Mouse (Mus musculus): ENCODE measurements around the gene Svs4. TPM values are rescaled to one million over a fixed set of nuclear protein-coding genes. Genes with fewer than 3 reads are reported as not detected.
A peak's percentile ranks its signal among the peaks of the same experiment; 100 is the strongest.
"Not testable (repeated sequence)": the region's sequence is repeated elsewhere in the genome, so short reads cannot be mapped to it uniquely, and the experiment has no call there.

The Svs4 gene
- polyA plus RNA-seq (2012; rRNA removed), result not detected in 2 replicates

- no peak for DNase-seq (ENCODE audit: extremely low spot score in 1 of 2, low spot score in 1 of 2)
Measured at GRCm38 (mm10) chr2:164278359-164278758, at the start of gene Svs4. Gene Svs4 (minus strand): TSS chr2:164278459.

GRCm38 (mm10) chr2:164320983-164321382 is 42.7 kb upstream of the Svs4 start:
- DNase-seq (ENCODE audit: extremely low spot score in 1 of 2, low spot score in 1 of 2), result no peak

- DNase-seq (ENCODE audit: extremely low spot score in 1 of 2, low spot score in 1 of 2), result not testable (repeated sequence)
Measured at GRCm38 (mm10) chr2:164316451-164316850, 38.2 kb upstream of the Svs4 start, which contains the start of gene Svs6. Gene Svs6 (plus strand): TSS chr2:164316751.

DNA sequence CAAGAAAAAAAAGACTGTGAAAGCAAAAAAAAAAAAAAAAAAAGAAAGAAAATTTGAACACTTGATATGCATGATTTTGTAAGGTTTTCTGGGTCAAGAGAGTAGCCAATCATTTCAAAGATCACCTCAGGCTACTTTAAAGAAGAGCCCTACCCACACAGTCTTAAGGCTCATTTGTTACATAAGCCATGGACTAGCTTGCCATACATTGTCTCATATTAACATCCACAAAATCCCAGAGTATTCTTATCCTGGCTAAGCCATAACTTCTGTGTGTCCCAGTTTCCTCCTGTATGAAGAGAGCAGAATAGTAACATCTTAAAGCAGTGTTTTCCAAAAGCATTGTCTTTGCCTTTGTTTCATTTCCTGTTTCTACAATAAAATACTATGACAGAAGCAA is 37.2 kb upstream of the Svs4 start:
- not testable (repeated sequence) for DNase-seq (ENCODE audit: extremely low spot score in 1 of 2, low spot score in 1 of 2)

- peak; percentile 10 to 33 for DNase-seq (ENCODE audit: extremely low spot score in 1 of 2, low spot score in 1 of 2)
Measured at GRCm38 (mm10) chr2:164312599-164312998, 34.3 kb upstream of the Svs4 start.

GRCm38 (mm10) chr2:164288968-164289367 is 10.7 kb upstream of the Svs4 start, which contains the start of gene Svs3a:
Gene Svs3a (plus strand): TSS chr2:164289268.
- DNase-seq (ENCODE audit: extremely low spot score in 1 of 2, low spot score in 1 of 2), result not testable (repeated sequence)

DNA sequence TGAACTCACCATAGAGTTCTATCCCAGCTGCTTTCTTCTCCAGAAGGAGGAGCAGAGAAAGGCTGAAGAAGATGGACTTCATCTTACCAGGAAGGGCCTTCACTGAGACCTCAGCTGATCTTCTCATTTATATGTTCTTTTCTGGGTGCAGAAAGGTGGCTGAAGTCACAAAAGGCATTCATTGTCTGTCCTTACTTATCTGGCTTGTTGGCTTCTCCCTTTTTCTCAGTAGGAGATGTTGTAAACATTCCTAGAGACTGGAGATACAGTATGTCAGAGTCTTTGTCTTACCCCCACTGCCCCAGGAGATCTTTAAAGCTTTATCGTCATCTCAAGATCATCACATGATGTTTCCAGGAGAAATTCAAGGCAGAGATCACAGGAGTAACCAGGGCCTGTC is 21.7 kb downstream of the Svs4 start, which contains the start of gene Svs3b:
Svs3b (minus strand) TSS at position 101 of the 400 bp plus-strand sequence.
- not testable (repeated sequence) for DNase-seq (ENCODE audit: extremely low spot score in 1 of 2, low spot score in 1 of 2)

DNA sequence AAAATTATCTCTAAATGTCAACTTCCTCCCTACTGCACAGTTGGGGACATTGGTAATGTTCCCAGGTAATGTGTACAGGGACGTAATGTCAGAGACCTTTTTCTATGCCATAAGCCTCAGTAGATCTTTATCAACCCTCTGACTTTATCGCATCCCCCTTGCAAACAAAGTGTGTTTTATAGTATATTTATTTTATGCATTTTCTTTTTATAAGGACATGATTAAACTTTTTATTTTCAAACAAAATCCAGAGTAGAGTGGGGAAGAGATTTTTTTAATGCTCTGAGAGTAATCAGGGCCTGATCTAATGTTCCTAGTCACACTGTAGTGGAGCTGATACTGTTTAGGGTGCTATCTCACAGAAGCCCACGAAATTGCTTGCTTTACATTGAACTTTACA is 39.9 kb downstream of the Svs4 start, which contains the start of gene Svs2:
Svs2 (minus strand) TSS at position 101 of the 400 bp plus-strand sequence.
- DNase-seq (ENCODE audit: extremely low spot score in 1 of 2, low spot score in 1 of 2), result no peak

- DNase-seq (ENCODE audit: extremely low spot score in 1 of 2, low spot score in 1 of 2), result no peak
Measured at GRCm38 (mm10) chr2:164232671-164233070, 45.6 kb downstream of the Svs4 start.

DNA sequence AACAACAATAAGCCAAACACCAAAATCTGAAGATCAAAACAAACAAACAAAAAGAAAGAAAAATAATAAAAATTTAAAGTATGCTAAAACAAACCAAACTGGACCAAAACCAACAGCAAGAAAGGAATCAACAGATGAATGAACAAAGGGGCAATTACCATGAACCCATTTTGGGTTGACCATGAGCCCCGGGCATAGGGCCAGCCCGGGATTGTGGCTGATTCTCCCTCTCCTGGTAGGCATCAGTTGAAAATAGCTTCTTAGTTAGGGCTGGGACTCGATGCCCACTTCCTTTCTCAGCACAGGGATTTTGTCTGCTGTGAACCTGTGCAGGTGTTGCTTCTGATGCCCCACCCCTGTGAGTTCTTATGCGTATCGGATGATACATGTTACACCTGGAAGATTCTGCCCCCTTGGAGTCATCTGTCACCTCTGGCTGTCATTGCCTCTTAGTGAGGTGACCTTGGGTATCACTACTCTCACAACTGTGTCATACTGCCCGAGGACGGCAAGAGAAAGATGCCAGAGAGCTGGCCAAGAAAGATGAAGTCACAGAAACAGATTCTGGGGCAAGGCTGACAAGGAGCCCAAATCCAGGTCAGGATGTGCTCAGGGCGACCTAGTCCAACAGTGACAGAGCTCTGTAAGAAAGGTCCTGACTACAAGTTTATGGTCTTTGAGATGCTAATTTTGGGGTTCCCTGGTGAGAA is 49.7 kb downstream of the Svs4 start:
- no peak for DNase-seq (ENCODE audit: extremely low spot score in 1 of 2, low spot score in 1 of 2)

Other genes starting within 250 kb of the Svs4 start
- 19.8 and 21.3 TPM in 2 replicates for gene Stk4, start 208.1 kb downstream of the Svs4 start, polyA plus RNA-seq (2012; rRNA removed)
- gene Tomm34, start 207.3 kb downstream of the Svs4 start, polyA plus RNA-seq (2012; rRNA removed), result 82.4 and 90.4 TPM in 2 replicates
- gene Kcns1, start 107.3 kb downstream of the Svs4 start, polyA plus RNA-seq (2012; rRNA removed), result 4.9 and 7.1 TPM in 2 replicates
- not detected in 2 replicates for gene Wfdc5, start 95.7 kb downstream of the Svs4 start, polyA plus RNA-seq (2012; rRNA removed)
- not detected in 2 replicates for gene Wfdc12, start 87.9 kb downstream of the Svs4 start, polyA plus RNA-seq (2012; rRNA removed)
- not detected in 2 replicates for gene Wfdc15a, start 78.3 kb downstream of the Svs4 start, polyA plus RNA-seq (2012; rRNA removed)
- gene Wfdc15b, start 56.8 kb downstream of the Svs4 start, polyA plus RNA-seq (2012; rRNA removed), result 0.38 TPM in 1 of 2 replicates, not detected in the other
- not detected in 2 replicates for gene Svs2, start 40.0 kb downstream of the Svs4 start, polyA plus RNA-seq (2012; rRNA removed)
- not detected in 2 replicates for gene Svs3b, start 21.8 kb downstream of the Svs4 start, polyA plus RNA-seq (2012; rRNA removed)
- not detected in 2 replicates for gene Svs3a, start 10.8 kb upstream of the Svs4 start, polyA plus RNA-seq (2012; rRNA removed)
- not detected in 2 replicates for gene Svs6, start 38.3 kb upstream of the Svs4 start, polyA plus RNA-seq (2012; rRNA removed)
- gene Svs5, start 54.3 kb upstream of the Svs4 start, polyA plus RNA-seq (2012; rRNA removed), result not detected in 2 replicates
- 0.67 and 0.68 TPM in 2 replicates for gene Slpi, start 110.6 kb upstream of the Svs4 start, polyA plus RNA-seq (2012; rRNA removed)
- gene Rbpjl, start 124.7 kb upstream of the Svs4 start, polyA plus RNA-seq (2012; rRNA removed), result 1.7 and 1.8 TPM in 2 replicates
- gene Matn4, start 126.7 kb upstream of the Svs4 start, polyA plus RNA-seq (2012; rRNA removed), result 25.8 and 25.9 TPM in 2 replicates
- gene Sdc4, start 165.4 kb upstream of the Svs4 start, polyA plus RNA-seq (2012; rRNA removed), result 45.0 and 46.5 TPM in 2 replicates
- 58.1 and 59.1 TPM in 2 replicates for gene Sys1, start 178.5 kb upstream of the Svs4 start, polyA plus RNA-seq (2012; rRNA removed)
- 9.3 and 10.0 TPM in 2 replicates for gene Gm20458, start 182.5 kb upstream of the Svs4 start, polyA plus RNA-seq (2012; rRNA removed)
- not detected in 2 replicates for gene Trp53tg5, start 195.3 kb upstream of the Svs4 start, polyA plus RNA-seq (2012; rRNA removed)
- 182 and 219 TPM in 2 replicates for gene Dbndd2, start 207.6 kb upstream of the Svs4 start, polyA plus RNA-seq (2012; rRNA removed)
- 80.6 and 84.7 TPM in 2 replicates for gene Pigt, start 219.1 kb upstream of the Svs4 start, polyA plus RNA-seq (2012; rRNA removed)